Mouse (Mus musculus) intestine, embryonic 15.5 days (tissue): ENCODE measurements around the gene Kctd17. TPM values are rescaled to one million over a fixed set of nuclear protein-coding genes. Genes with fewer than 3 reads are reported as not detected.

Experiments used
- polyA plus RNA-seq: library from polyadenylated mRNA; unstranded; fragments of >200 nt; fragmentation: Nextera tagmentation; extraction: Ambion mirVana; gene quantifications from 2 replicates; pipeline ENCODE4 v1.2.1, GENCODE M21; 2015

Gene Kctd17
- polyA plus RNA-seq, 1 experiment from 2014 or later: 28.7 TPM

Other genes with a start within 250 kb of the Kctd17 start
- not detected in 2 replicates for gene Pvalb, start 222.2 kb upstream of the Kctd17 start, polyA plus RNA-seq
- gene Ncf4, start 183.8 kb upstream of the Kctd17 start, polyA plus RNA-seq: 5.1 and 5.6 TPM in 2 replicates
- gene Csf2rb2, start 122.8 kb upstream of the Kctd17 start, polyA plus RNA-seq: 0.38 and 0.48 TPM in 2 replicates
- 1.4 and 2.0 TPM in 2 replicates for gene Csf2rb, start 102.8 kb upstream of the Kctd17 start, polyA plus RNA-seq
- not detected in 2 replicates for gene Tex33, start 32.7 kb upstream of the Kctd17 start, polyA plus RNA-seq
- gene Tst, start 22.7 kb upstream of the Kctd17 start, polyA plus RNA-seq: 33.4 and 45.0 TPM in 2 replicates
- 2.6 and 3.1 TPM in 2 replicates for gene Mpst, start 22.1 kb upstream of the Kctd17 start, polyA plus RNA-seq
- gene Tmprss6, start 40.1 kb downstream of the Kctd17 start, polyA plus RNA-seq: 0.39 and 0.54 TPM in 2 replicates
- 1.2 and 1.4 TPM in 2 replicates for gene Il2rb, start 66.7 kb downstream of the Kctd17 start, polyA plus RNA-seq
- gene C1qtnf6, start 102.9 kb downstream of the Kctd17 start, polyA plus RNA-seq: 22.0 and 22.3 TPM in 2 replicates
- 0.23 and 0.24 TPM in 2 replicates for gene Sstr3, start 116.1 kb downstream of the Kctd17 start, polyA plus RNA-seq
- 15.7 and 21.4 TPM in 2 replicates for gene Rac2, start 144.2 kb downstream of the Kctd17 start, polyA plus RNA-seq
- gene Cyth4, start 168.5 kb downstream of the Kctd17 start, polyA plus RNA-seq: 8.0 and 8.2 TPM in 2 replicates